Mouse (Mus musculus) olfactory bulb, adult 2 months (tissue): ENCODE measurements around the gene Tmem115.

Experiments used
- CTCF ChIP-seq: fragments of 200-500 bp; IDR thresholded peaks from 2 replicates; pipeline ENCODE4 v1.5.1; 2012; ENCODE audit warnings: low read depth, mild to moderate bottlenecking, low read length, moderate library complexity; ENCODE audit not compliant: insufficient read depth
- POLR2A ChIP-seq: fragments of 200-500 bp; IDR thresholded peaks from 2 replicates; pipeline ENCODE4 v1.6.1; 2012; ENCODE audit warnings: mild to moderate bottlenecking, low read depth, low read length, moderate library complexity; ENCODE audit not compliant: insufficient read depth

DNA sequence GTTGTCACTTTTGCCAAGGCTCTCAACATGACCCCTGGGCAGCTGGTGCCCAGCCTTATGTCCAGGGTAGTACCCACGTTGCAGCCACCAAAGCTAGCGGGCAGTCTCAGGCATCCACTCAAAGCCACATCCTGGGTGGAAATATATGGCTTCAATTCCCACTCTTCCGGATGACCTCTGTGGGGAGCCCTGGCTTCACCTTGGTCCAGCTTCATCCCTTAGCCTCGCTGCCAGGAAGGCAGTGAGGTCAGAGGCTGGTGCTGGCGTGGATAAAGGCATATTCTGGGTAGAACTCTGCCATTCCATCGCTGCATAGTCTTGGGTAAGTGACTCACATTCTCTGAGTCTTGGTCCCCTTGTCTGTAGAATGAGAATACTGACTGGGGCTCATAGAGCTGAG, 49.0 kb upstream of the Tmem115 start:
- TF ChIP-seq POLR2A, result no peak
- no peak for TF ChIP-seq CTCF
